Mouse (Mus musculus): ENCODE results near the gene Gm5431. TPM values are rescaled to one million over a fixed set of nuclear protein-coding genes. Genes with fewer than 3 reads are reported as not detected.
A peak's percentile ranks its signal among the peaks of the same experiment; 100 is the strongest.
"Not testable (repeated sequence)": the region's sequence is repeated elsewhere in the genome, so short reads cannot be mapped to it uniquely, and the experiment has no call there.

Gm5431 gene
- total RNA-seq, 4 experiments from 2014 or later, result 0.20 to 1.0 (median 0.29) TPM; not detected in 1

- DNase-seq (ENCODE audit: low spot score in 2 of 2), result peak in 1 of 2 experiments; percentile 16
These were observed 30.7 kb downstream of the Gm5431 start, which contains the start of gene Irgm1 for GRCm38 (mm10) chr11:48871201-48871772. Gene Irgm1, minus strand, starts transcription at chr11:48871683.

- no peak for DNase-seq (ENCODE audit: low spot score in 2 of 2)
These were observed 31.2 kb downstream of the Gm5431 start for GRCm38 (mm10) chr11:48870781-48871180.

GRCm38 (mm10) chr11:48869380-48870110, 32.5 kb downstream of the Gm5431 start:
- no peak for DNase-seq (ENCODE audit: low spot score in 2 of 2)

- no peak for DNase-seq (ENCODE audit: low spot score in 2 of 2)
These were observed 35.5 kb downstream of the Gm5431 start for GRCm38 (mm10) chr11:48866481-48866880.

GRCm38 (mm10) chr11:48863808-48864207, 38.2 kb downstream of the Gm5431 start:
- DNase-seq (ENCODE audit: low spot score in 2 of 2), result no peak

- no peak for DNase-seq (ENCODE audit: low spot score in 2 of 2)
These were observed 39.2 kb downstream of the Gm5431 start for GRCm38 (mm10) chr11:48862784-48863319.

GRCm38 (mm10) chr11:48859014-48859413, 43.0 kb downstream of the Gm5431 start:
- peak in 1 of 2 experiments; percentile 63 for DNase-seq (ENCODE audit: low spot score in 2 of 2)

- peak; percentile 87 to 97 for DNase-seq (ENCODE audit: low spot score in 2 of 2)
These were observed 48.4 kb downstream of the Gm5431 start for GRCm38 (mm10) chr11:48853474-48854180.

GRCm38 (mm10) chr11:48852624-48853473, 49.2 kb downstream of the Gm5431 start:
- no peak for DNase-seq (ENCODE audit: low spot score in 2 of 2)

- DNase-seq (ENCODE audit: low spot score in 2 of 2), result no peak
These were observed 49.8 kb downstream of the Gm5431 start for GRCm38 (mm10) chr11:48852190-48852589.

- DNase-seq (ENCODE audit: low spot score in 2 of 2), result no peak
These were observed 50.6 kb downstream of the Gm5431 start for GRCm38 (mm10) chr11:48851270-48851995.

GRCm38 (mm10) chr11:48850240-48850639, 51.8 kb downstream of the Gm5431 start:
- no peak for DNase-seq (ENCODE audit: low spot score in 2 of 2)

GRCm38 (mm10) chr11:48846881-48847280, 55.1 kb downstream of the Gm5431 start:
- no peak for DNase-seq (ENCODE audit: low spot score in 2 of 2)

GRCm38 (mm10) chr11:48846362-48846761, 55.7 kb downstream of the Gm5431 start:
- not testable (repeated sequence) for DNase-seq (ENCODE audit: low spot score in 2 of 2)

- DNase-seq (ENCODE audit: low spot score in 2 of 2), result no peak
These were observed 56.7 kb downstream of the Gm5431 start for GRCm38 (mm10) chr11:48845244-48845815.

- DNase-seq (ENCODE audit: low spot score in 2 of 2), result no peak
These were observed 57.7 kb downstream of the Gm5431 start for GRCm38 (mm10) chr11:48844309-48844708.

GRCm38 (mm10) chr11:48843202-48843601, 58.8 kb downstream of the Gm5431 start:
- DNase-seq (ENCODE audit: low spot score in 2 of 2), result no peak

GRCm38 (mm10) chr11:48842378-48842792, 59.6 kb downstream of the Gm5431 start:
- no peak for DNase-seq (ENCODE audit: low spot score in 2 of 2)

GRCm38 (mm10) chr11:48841213-48841612, 60.8 kb downstream of the Gm5431 start:
- no peak for DNase-seq (ENCODE audit: low spot score in 2 of 2)

- DNase-seq (ENCODE audit: low spot score in 2 of 2), result no peak
These were observed 61.2 kb downstream of the Gm5431 start for GRCm38 (mm10) chr11:48840805-48841204.
